ENCODE assay signal across 9 mouse cellular contexts in genomic region chr7:25831557-25832530, GRCm38 (mm10). TPM values are rescaled to one million over a fixed set of nuclear protein-coding genes. Genes with fewer than 3 reads are reported as not detected.
A peak's percentile ranks its signal among the peaks of the same experiment; 100 is the strongest.
DNase-seq lines count a peak whose midpoint lies in the region; ATAC-seq and TF ChIP-seq lines count a peak whose summit lies in the region.
"Had no signal": no experiment of that assay in that cellular context is flagged by ENCODE, and none has a peak within 500 bp of the region (broad histone marks: within the 10 kb centered on the region; RNA-seq: fewer than 3 reads in every experiment).

No protein-coding gene starts in this region.

- H3K27me3 ChIP-seq in liver, embryonic 16.5 days (ENCODE audit: control insufficient read depth, insufficient read depth, low read depth, low read length), result no peaks in the 10 kb centered on the region
- H3K27me3 ChIP-seq in liver, embryonic 11.5 days (replicated peaks; ENCODE audit: control insufficient read depth, insufficient read depth, low read length), result no peaks in the 10 kb centered on the region
- H3K27me3 ChIP-seq in embryonic facial prominence, embryonic 10.5 days (replicated peaks; ENCODE audit: low read depth, poor library complexity, severe bottlenecking), result no peaks in the 10 kb centered on the region
- H3K27me3 ChIP-seq in intestine, postnatal 0 days (replicated peaks; ENCODE audit: control insufficient read depth, insufficient read depth, low read length), result no peaks in the 10 kb centered on the region
- no peaks in the 10 kb centered on the region for H3K27me3 ChIP-seq in myocyte (ENCODE audit: control insufficient read depth, insufficient read depth, insufficient read length)

- H3K9me3 ChIP-seq in liver, embryonic 16.5 days (replicated peaks; ENCODE audit: control insufficient read depth, low read length), result no peaks in the 10 kb centered on the region
- no peaks in the 10 kb centered on the region for H3K9me3 ChIP-seq in liver, embryonic 11.5 days (ENCODE audit: control insufficient read depth, low read length)
- H3K9me3 ChIP-seq in embryonic facial prominence, embryonic 10.5 days, result no peaks in the 10 kb centered on the region
- H3K9me3 ChIP-seq in intestine, postnatal 0 days (ENCODE audit: control insufficient read depth), result no peaks in the 10 kb centered on the region

- WGBS in liver, embryonic 16.5 days (ENCODE audit: insufficient replicate concordance), result 63% methylated on average over 10 of the region's 10 CpGs
- 75% methylated on average over 10 of the region's 10 CpGs for WGBS in liver, embryonic 11.5 days
- WGBS in embryonic facial prominence, embryonic 10.5 days, result 81% methylated on average over 10 of the region's 10 CpGs
- 41% methylated on average over 10 of the region's 10 CpGs for WGBS in intestine, postnatal 0 days

- H3K36me3 ChIP-seq in liver, embryonic 16.5 days (ENCODE audit: control insufficient read depth, insufficient read depth), result no peaks in the 10 kb centered on the region
- no peaks in the 10 kb centered on the region for H3K36me3 ChIP-seq in liver, embryonic 11.5 days (ENCODE audit: control insufficient read depth, insufficient read depth, low read length)
- no peaks in the 10 kb centered on the region for H3K36me3 ChIP-seq in embryonic facial prominence, embryonic 10.5 days (replicated peaks)
- no peaks in the 10 kb centered on the region for H3K36me3 ChIP-seq in intestine, postnatal 0 days (ENCODE audit: control insufficient read depth, insufficient read depth)
- H3K36me3 ChIP-seq in myocyte (ENCODE audit: control insufficient read depth, insufficient read depth), result no peaks in the 10 kb centered on the region

- no peak for TF ChIP-seq CTCF in intestine, postnatal 0 days (IDR thresholded peaks at IDR 0.05; ENCODE audit: low read depth)

- H3K4me3 ChIP-seq in liver, embryonic 16.5 days (ENCODE audit: low read depth, low read length), result no peak overlapping the region
- H3K4me3 ChIP-seq in liver, embryonic 11.5 days (ENCODE audit: low read depth, low read length), result no peak overlapping the region
- H3K4me3 ChIP-seq in embryonic facial prominence, embryonic 10.5 days, result no peak overlapping the region
- no peak overlapping the region for H3K4me3 ChIP-seq in intestine, postnatal 0 days (ENCODE audit: low read depth, low read length)
- no peak overlapping the region for H3K4me3 ChIP-seq in myocyte

- ATAC-seq in liver, embryonic 16.5 days (ENCODE audit: low read depth), result peak; percentile 48; the same call in 1 of the 2 replicates
- no peak for ATAC-seq in liver, embryonic 11.5 days (replicated peaks; ENCODE audit: low FRiP score)
- ATAC-seq in intestine, postnatal 0 days, result peak; percentile 67

- no peak overlapping the region for H3K9ac ChIP-seq in liver, embryonic 16.5 days (ENCODE audit: low read depth, low read length)
- no peak overlapping the region for H3K9ac ChIP-seq in liver, embryonic 11.5 days (ENCODE audit: low read depth, low read length)
- H3K9ac ChIP-seq in intestine, postnatal 0 days (ENCODE audit: low read depth, low read length), result no peak overlapping the region

- H3K4me2 ChIP-seq in liver, embryonic 16.5 days (ENCODE audit: low read depth, low read length), result no peak overlapping the region
- H3K4me2 ChIP-seq in liver, embryonic 11.5 days, result no peak overlapping the region
- H3K4me2 ChIP-seq in intestine, postnatal 0 days (replicated peaks; ENCODE audit: low read depth), result peak overlapping the region; percentile 18; the same call in 1 of the 2 replicates
- peak overlapping the region; percentile 55 for H3K4me2 ChIP-seq in myocyte (ENCODE audit: low read depth)

- no peak overlapping the region for H3ac ChIP-seq in myocyte (ENCODE audit: control insufficient read depth, insufficient read length)

- no peak for TF ChIP-seq POLR2A in myocyte (IDR thresholded peaks at IDR 0.05; ENCODE audit: insufficient read length, low read depth)

- no peak for DNase-seq in liver, embryonic 11.5 days (ENCODE audit: low spot score)
- DNase-seq in embryonic facial prominence, embryonic 10.5 days (ENCODE audit: low spot score), result no peak
- DNase-seq in embryo, embryonic 11 days, result no peak
- no peak for DNase-seq in right cerebral cortex, postnatal 4 days
- no peak for DNase-seq in embryo, embryonic 9.5 days (ENCODE audit: extremely low spot score)
- DNase-seq: left cerebral cortex, postnatal 4 days had no signal

- H3K79me2 ChIP-seq in myocyte (ENCODE audit: control insufficient read depth, insufficient read depth), result no peaks in the 10 kb centered on the region

- H3K27ac ChIP-seq in liver, embryonic 16.5 days (ENCODE audit: low read length), result no peak overlapping the region
- no peak overlapping the region for H3K27ac ChIP-seq in liver, embryonic 11.5 days (ENCODE audit: low read depth, low read length)
- peak overlapping the region; percentile 73 for H3K27ac ChIP-seq in embryonic facial prominence, embryonic 10.5 days (replicated peaks)
- H3K27ac ChIP-seq in intestine, postnatal 0 days (ENCODE audit: low read depth, low read length), result peak overlapping the region; percentile 41; the same call in 1 of the 2 replicates

- H3K4me1 ChIP-seq in liver, embryonic 16.5 days (ENCODE audit: control insufficient read depth, low read depth, low read length), result no peaks in the 10 kb centered on the region
- peaks cover 5% of the 10 kb centered on the region; the same call in 1 of the 2 replicates for H3K4me1 ChIP-seq in liver, embryonic 11.5 days (replicated peaks; ENCODE audit: control insufficient read depth, insufficient read depth, low read length)
- H3K4me1 ChIP-seq in embryonic facial prominence, embryonic 10.5 days, result peaks cover 36% of the 10 kb centered on the region
- H3K4me1 ChIP-seq in intestine, postnatal 0 days (replicated peaks; ENCODE audit: control insufficient read depth, insufficient read depth, low read length), result no peaks in the 10 kb centered on the region

TF ChIP-seq in myocyte, 11 proteins besides CTCF, POLR2A, EP300 and RAD21:
- TF ChIP-seq POLR2AphosphoS2 (IDR thresholded peaks at IDR 0.05; ENCODE audit: insufficient read length, low read depth), result no peak

RNA-seq across cellular contexts. Expression of gene Cyp2s1, which starts 15.1 kb away (rescaled TPM):
- polyA plus RNA-seq in liver, embryonic 16.5 days (2015; fragmentation: Nextera tagmentation; extraction: Ambion mirVana), result 0.42 and 0.80 TPM in 2 replicates
- 1.4 and 2.6 TPM in 2 replicates for polyA plus RNA-seq in liver, embryonic 11.5 days (2014; fragmentation: Nextera tagmentation; extraction: Ambion mirVana)
- polyA plus RNA-seq in embryonic facial prominence, embryonic 10.5 days (2016; fragmentation: Nextera tagmentation; extraction: Ambion mirVana), result 2.5 and 2.9 TPM in 2 replicates
- 9.7 and 11.6 TPM in 2 replicates for polyA plus RNA-seq in intestine, postnatal 0 days (2015; fragmentation: Nextera tagmentation; extraction: Ambion mirVana)
- 0.05 TPM for polyA plus RNA-seq in myocyte (2012; fragmentation: generic; extraction: Trizol)

RNA-seq across cellular contexts. Expression of gene Axl, which starts 43.3 kb away (rescaled TPM):
- polyA plus RNA-seq in liver, embryonic 16.5 days (2015; fragmentation: Nextera tagmentation; extraction: Ambion mirVana), result 20.2 and 24.9 TPM in 2 replicates
- 34.2 and 35.4 TPM in 2 replicates for polyA plus RNA-seq in liver, embryonic 11.5 days (2014; fragmentation: Nextera tagmentation; extraction: Ambion mirVana)
- polyA plus RNA-seq in embryonic facial prominence, embryonic 10.5 days (2016; fragmentation: Nextera tagmentation; extraction: Ambion mirVana), result 22.1 and 29.7 TPM in 2 replicates
- 52.1 and 58.8 TPM in 2 replicates for polyA plus RNA-seq in intestine, postnatal 0 days (2015; fragmentation: Nextera tagmentation; extraction: Ambion mirVana)
- 112 TPM for polyA plus RNA-seq in myocyte (2012; fragmentation: generic; extraction: Trizol)

Comparison
In these comparisons a context has a peak if more than half of its experiments do, and no peak if none do; other contexts are left out.
1. H3K27ac ChIP-seq: peak in embryonic facial prominence, embryonic 10.5 days (single experiment) and intestine, postnatal 0 days (single experiment); none in liver, embryonic 16.5 days (single experiment) and liver, embryonic 11.5 days (single experiment).
2. H3K4me2 ChIP-seq: peak in intestine, postnatal 0 days (single experiment) and myocyte (single experiment); none in liver, embryonic 16.5 days (single experiment) and liver, embryonic 11.5 days (single experiment).